Mouse (Mus musculus): ENCODE measurements at regions not wholly inside any gene's neighbourhood (a gene's known extent, or its start where the extent isn't known, plus 50 kb on each side); places are given as distances from the start of the nearest gene placed in this dataset.
A peak's percentile ranks its signal among the peaks of the same experiment; 100 is the strongest.
"Not testable (repeated sequence)": the region's sequence is repeated elsewhere in the genome, so short reads cannot be mapped to it uniquely, and the experiment has no call there.

- H3K36me3 ChIP-seq (ENCODE audit: poor library complexity, severe bottlenecking): no peaks in the 10 kb centered on the region
- H3K27ac ChIP-seq: no peak overlapping the region
- ATAC-seq: peak; percentile 67; the same call in 1 of the 2 replicates
- 81% methylated on average over 4 of the region's 4 CpGs for WGBS
- no peaks in the 10 kb centered on the region for H3K27me3 ChIP-seq
- no peak overlapping the region for H3K4me2 ChIP-seq
- no peaks in the 10 kb centered on the region for H3K4me1 ChIP-seq
- no peak overlapping the region for H3K9ac ChIP-seq
- H3K4me3 ChIP-seq: no peak overlapping the region
- no peaks in the 10 kb centered on the region for H3K9me3 ChIP-seq (replicated peaks)
Observed at GRCm38 (mm10) chr1:107993013-107993412, 403.2 kb downstream of the Serpinb8 start.

GRCm38 (mm10) chr1:108023721-108024353 is 434.0 kb downstream of the Serpinb8 start:
- Histone ChIP-seq H3K4me1 (peaks cover 7% of the 10 kb centered on the region; the same call in 1 of the 2 replicates), H3K27ac (no peak overlapping the region), H3K9ac (no peak overlapping the region), H3K36me3 (ENCODE audit: poor library complexity, severe bottlenecking) (no peaks in the 10 kb centered on the region), H3K27me3 (no peaks in the 10 kb centered on the region), H3K4me2 (no peak overlapping the region), H3K4me3 (no peak overlapping the region), H3K9me3 (replicated peaks) (no peaks in the 10 kb centered on the region)
- 19% methylated on average over 5 of the region's 5 CpGs for WGBS
- peak; percentile 75; the same call in 1 of the 2 replicates for ATAC-seq

GRCm38 (mm10) chr1:108024705-108025104 is 434.9 kb downstream of the Serpinb8 start:
- 27% methylated on average over 1 of the region's 1 CpGs for WGBS
- H3K36me3 ChIP-seq (ENCODE audit: poor library complexity, severe bottlenecking): no peaks in the 10 kb centered on the region

GRCm38 (mm10) chr1:108026461-108026860 is 436.7 kb downstream of the Serpinb8 start:
- no peak for ATAC-seq
- no peak overlapping the region for H3K9ac ChIP-seq
- no peak overlapping the region for H3K27ac ChIP-seq
- H3K36me3 ChIP-seq (ENCODE audit: poor library complexity, severe bottlenecking): no peaks in the 10 kb centered on the region
- H3K4me3 ChIP-seq: no peak overlapping the region
- peaks cover 7% of the 10 kb centered on the region; the same call in 1 of the 2 replicates for H3K4me1 ChIP-seq
- H3K4me2 ChIP-seq: no peak overlapping the region
- no peaks in the 10 kb centered on the region for H3K27me3 ChIP-seq
- no peaks in the 10 kb centered on the region for H3K9me3 ChIP-seq (replicated peaks)

More at GRCm38 (mm10) chr1:108024705-108025104, 434.9 kb downstream of the Serpinb8 start:
- no peaks in the 10 kb centered on the region for H3K27me3 ChIP-seq
- no peaks in the 10 kb centered on the region for H3K9me3 ChIP-seq (replicated peaks)
- H3K9ac ChIP-seq: no peak overlapping the region
- no peak overlapping the region for H3K4me3 ChIP-seq
- H3K4me1 ChIP-seq: peaks cover 7% of the 10 kb centered on the region; the same call in 1 of the 2 replicates
- ATAC-seq: no peak
- H3K27ac ChIP-seq: no peak overlapping the region
- no peak overlapping the region for H3K4me2 ChIP-seq

- no peaks in the 10 kb centered on the region for H3K4me1 ChIP-seq
- no peaks in the 10 kb centered on the region for H3K27me3 ChIP-seq
- no peak for ATAC-seq
- H3K4me2 ChIP-seq: no peak overlapping the region
- WGBS: 90% methylated on average over 4 of the region's 4 CpGs
- no peak overlapping the region for H3K9ac ChIP-seq
- H3K9me3 ChIP-seq (replicated peaks): no peaks in the 10 kb centered on the region
- H3K36me3 ChIP-seq (ENCODE audit: poor library complexity, severe bottlenecking): no peaks in the 10 kb centered on the region
- no peak overlapping the region for H3K27ac ChIP-seq
- no peak overlapping the region for H3K4me3 ChIP-seq
Observed at GRCm38 (mm10) chr1:108046194-108046593, 456.4 kb downstream of the Serpinb8 start.

GRCm38 (mm10) chr1:108046857-108047714 is 457.3 kb downstream of the Serpinb8 start:
- Histone ChIP-seq H3K27me3 (no peaks in the 10 kb centered on the region), H3K9me3 (replicated peaks) (no peaks in the 10 kb centered on the region), H3K36me3 (ENCODE audit: poor library complexity, severe bottlenecking) (no peaks in the 10 kb centered on the region), H3K4me2 (no peak overlapping the region), H3K9ac (no peak overlapping the region), H3K27ac (no peak overlapping the region), H3K4me1 (no peaks in the 10 kb centered on the region), H3K4me3 (no peak overlapping the region)
- 64% methylated on average over 5 of the region's 5 CpGs for WGBS
- ATAC-seq: 0 out of 2 replicates have a peak, but pooled peaks have one; percentile 27

GRCm38 (mm10) chr1:108094622-108095021 is 504.8 kb downstream of the Serpinb8 start:
- no peaks in the 10 kb centered on the region for H3K9me3 ChIP-seq (replicated peaks)
- no peaks in the 10 kb centered on the region for H3K36me3 ChIP-seq (ENCODE audit: poor library complexity, severe bottlenecking)
- no peaks in the 10 kb centered on the region for H3K27me3 ChIP-seq
- no peak overlapping the region for H3K9ac ChIP-seq
- 88% methylated on average over 3 of the region's 3 CpGs for WGBS
- no peak overlapping the region for H3K27ac ChIP-seq
- H3K4me1 ChIP-seq: no peaks in the 10 kb centered on the region
- no peak overlapping the region for H3K4me2 ChIP-seq
- ATAC-seq: no peak
- no peak overlapping the region for H3K4me3 ChIP-seq

GRCm38 (mm10) chr1:108102607-108103006 is 512.8 kb downstream of the Serpinb8 start:
- Histone ChIP-seq H3K36me3 (ENCODE audit: poor library complexity, severe bottlenecking) (no peaks in the 10 kb centered on the region), H3K4me3 (no peak overlapping the region), H3K27ac (no peak overlapping the region), H3K4me2 (no peak overlapping the region), H3K9me3 (replicated peaks) (no peaks in the 10 kb centered on the region), H3K9ac (no peak overlapping the region), H3K27me3 (no peaks in the 10 kb centered on the region), H3K4me1 (no peaks in the 10 kb centered on the region)
- no peak for ATAC-seq
- 85% methylated on average over 2 of the region's 2 CpGs for WGBS

GRCm38 (mm10) chr1:108110984-108111383 is 521.2 kb downstream of the Serpinb8 start:
- no peaks in the 10 kb centered on the region for H3K27me3 ChIP-seq
- ATAC-seq: no peak
- no peak overlapping the region for H3K4me3 ChIP-seq
- H3K9ac ChIP-seq: no peak overlapping the region
- H3K36me3 ChIP-seq (ENCODE audit: poor library complexity, severe bottlenecking): no peaks in the 10 kb centered on the region
- H3K9me3 ChIP-seq (replicated peaks): no peaks in the 10 kb centered on the region
- no peaks in the 10 kb centered on the region for H3K4me1 ChIP-seq
- H3K4me2 ChIP-seq: no peak overlapping the region
- no peak overlapping the region for H3K27ac ChIP-seq

GRCm38 (mm10) chr1:108127393-108127792 is 537.6 kb downstream of the Serpinb8 start:
- H3K36me3 ChIP-seq (ENCODE audit: poor library complexity, severe bottlenecking): no peaks in the 10 kb centered on the region
- no peaks in the 10 kb centered on the region for H3K4me1 ChIP-seq
- WGBS: 90% methylated on average over 4 of the region's 4 CpGs
- no peak for ATAC-seq
- no peaks in the 10 kb centered on the region for H3K27me3 ChIP-seq
- no peak overlapping the region for H3K4me3 ChIP-seq
- no peaks in the 10 kb centered on the region for H3K9me3 ChIP-seq (replicated peaks)
- no peak overlapping the region for H3K27ac ChIP-seq
- no peak overlapping the region for H3K9ac ChIP-seq
- H3K4me2 ChIP-seq: no peak overlapping the region

GRCm38 (mm10) chr1:108132006-108132405 is 542.2 kb downstream of the Serpinb8 start:
- no peak overlapping the region for H3K4me3 ChIP-seq
- no peaks in the 10 kb centered on the region for H3K9me3 ChIP-seq (replicated peaks)
- no peaks in the 10 kb centered on the region for H3K4me1 ChIP-seq
- H3K36me3 ChIP-seq (ENCODE audit: poor library complexity, severe bottlenecking): no peaks in the 10 kb centered on the region
- no peaks in the 10 kb centered on the region for H3K27me3 ChIP-seq
- WGBS: 80% methylated on average over 1 of the region's 1 CpGs
- no peak for ATAC-seq
- H3K9ac ChIP-seq: no peak overlapping the region
- H3K4me2 ChIP-seq: no peak overlapping the region
- no peak overlapping the region for H3K27ac ChIP-seq

GRCm38 (mm10) chr1:108135346-108135745 is 545.5 kb downstream of the Serpinb8 start:
- not testable (repeated sequence) for H3K36me3 ChIP-seq (ENCODE audit: poor library complexity, severe bottlenecking); ATAC-seq
- WGBS: 85% methylated on average over 5 of the region's 5 CpGs

More at GRCm38 (mm10) chr1:108135346-108135745, 545.5 kb downstream of the Serpinb8 start:
- not testable (repeated sequence) for H3K9ac ChIP-seq; H3K4me3 ChIP-seq; H3K27me3 ChIP-seq; H3K4me2 ChIP-seq; H3K9me3 ChIP-seq (replicated peaks); H3K4me1 ChIP-seq; H3K27ac ChIP-seq
